Mouse (Mus musculus) embryonic stem cell, embryonic (primary cell): Measurements from ENCODE around the gene Tm7sf2.

Experiments used
- CTCF ChIA-PET, 4 experiments: fragments of 300-600 bp in 2 of 4; fragments of 350-600 bp in 2 of 4; sonication (Branson Sonifier 250); formaldehyde crosslinking; loops; one replicate each; lab custom pipeline; 2022; ENCODE audit warnings: inconsistent platforms in 2 of 4; lab: Charles Lee
- POLR2A ChIA-PET, 4 experiments: fragments of 300-600 bp in 2 of 4; fragments of 350-600 bp in 2 of 4; sonication (Branson Sonifier 250); formaldehyde crosslinking; loops; one replicate each; lab custom pipeline; 2022; ENCODE audit warnings: antibody characterized with exemption in 4 of 4, inconsistent platforms in 1 of 4; lab: Charles Lee

The Tm7sf2 gene

DNA sequence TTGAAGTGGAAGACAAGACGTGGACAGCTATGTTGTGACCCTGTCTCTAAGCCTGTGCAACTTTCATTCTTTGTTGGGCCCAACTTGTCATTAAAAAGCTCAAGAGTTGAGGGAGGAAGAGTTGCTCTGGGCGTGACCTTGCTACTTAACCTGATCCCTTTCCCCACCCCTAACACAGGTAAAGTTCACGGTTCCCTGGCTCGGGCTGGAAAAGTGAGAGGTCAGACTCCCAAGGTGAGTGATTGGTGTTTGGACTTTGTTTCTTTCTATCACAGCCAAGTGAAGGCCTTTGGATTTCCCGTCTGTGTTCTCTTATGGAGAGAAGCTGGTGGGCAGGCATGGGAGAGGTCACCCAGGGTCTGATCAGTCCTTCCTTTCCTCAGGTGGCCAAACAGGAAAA lies 9.2 kb downstream of the Tm7sf2 start:
- ChIA-PET POLR2A (interaction anchor here in 3 of 4 experiments (0.6 to 47.9 kb wide), 28 partner anchors 0 to 549 kb away, joined by 3 to 1520 read pairs (median 4); partner anchors contain the start of genes Cdca5 (in 3 of the 3), Syvn1 (in 3 of the 3), Zfpl1 (in 3 of the 3) and Gm28374 (in 2 of the 3)), CTCF (interaction anchor here in 2 of 4 experiments (0.6 to 1.4 kb wide), 3 partner anchors 8 to 272 kb away, joined by 3 to 10 read pairs (median 3); partner anchors contain the start of gene Tm7sf2 (in 1 of the 2))

DNA sequence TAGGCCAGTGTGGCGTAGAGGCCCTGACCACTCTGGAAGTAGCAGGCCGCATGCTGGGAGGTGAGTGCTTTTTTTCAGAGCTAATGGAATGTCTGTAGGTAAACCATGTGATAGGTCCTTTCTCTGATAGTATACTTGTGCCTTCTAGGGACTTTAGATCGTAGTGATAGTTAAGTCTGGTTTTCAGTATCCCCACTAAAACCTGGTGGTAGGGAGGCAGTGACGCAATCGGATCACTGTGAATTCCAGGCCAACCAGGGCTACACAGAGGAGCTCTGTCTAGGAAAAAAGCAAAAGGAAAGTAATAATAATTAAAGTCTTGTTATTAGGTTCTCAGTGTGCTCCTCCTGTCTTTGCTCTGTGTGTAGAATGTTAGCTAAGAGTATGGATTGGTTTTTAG lies 9.7 kb downstream of the Tm7sf2 start:
- ChIA-PET POLR2A (interaction anchor here in 3 of 4 experiments (0.6 to 47.9 kb wide), 28 partner anchors 0 to 548 kb away, joined by 3 to 1520 read pairs (median 4); partner anchors contain the start of genes Cdca5 (in 3 of the 3), Zfpl1 (in 3 of the 3), Gm28374 (in 2 of the 3) and Syvn1 (in 2 of the 3)), CTCF (interaction anchor here in 1 of 4 experiments (0.9 to 1.4 kb wide), 2 partner anchors 9 to 272 kb away, joined by 3 to 10 read pairs; partner anchors contain the start of gene Tm7sf2)

DNA sequence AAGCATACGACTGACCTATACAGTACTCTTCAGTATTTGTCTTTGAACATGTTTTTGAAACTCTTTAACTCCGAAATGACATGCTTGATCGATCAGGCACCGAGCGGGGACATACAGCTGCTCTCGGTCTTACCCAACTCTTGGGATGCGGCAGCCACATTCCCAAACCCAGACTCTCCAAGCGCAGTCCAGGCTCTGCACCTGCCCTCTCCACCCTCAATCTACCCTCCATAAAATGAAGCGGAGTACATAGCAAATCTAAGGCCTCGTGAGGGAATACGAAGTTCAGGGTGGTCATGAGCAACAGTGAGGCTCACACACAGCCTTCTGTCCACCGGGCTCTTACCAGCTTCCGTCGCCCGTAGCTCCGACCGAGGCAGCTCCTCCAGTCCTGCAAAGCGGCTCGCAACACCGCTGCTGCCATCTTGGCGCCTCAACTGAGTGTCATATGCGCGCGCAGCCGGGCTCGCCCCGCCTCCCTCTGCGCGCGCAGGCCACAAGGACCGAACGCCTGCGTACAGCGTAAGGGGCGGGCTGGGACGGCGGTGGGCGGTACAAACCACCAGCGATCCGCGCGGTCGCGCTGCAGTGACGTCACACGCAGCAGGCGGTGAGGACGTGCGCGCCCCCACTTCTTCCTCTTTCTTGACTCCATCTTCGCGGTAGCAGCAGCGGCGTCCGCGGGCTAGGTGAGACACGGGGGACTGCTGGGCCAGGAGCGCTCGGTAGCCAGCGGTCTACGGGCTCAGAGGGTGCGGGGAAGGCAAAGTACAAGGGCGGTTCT lies 10.7 kb downstream of the Tm7sf2 start, which contains the start of the genes Mrpl49 and Fau:
Gene Mrpl49 (minus strand): TSS at position 473 of the 784 bp plus-strand sequence.
Gene Fau (plus strand): TSS at position 532 of the 784 bp plus-strand sequence.
- ChIA-PET CTCF (interaction anchor here in 2 of 4 experiments (0.6 to 0.9 kb wide), 3 partner anchors 14 to 271 kb away, joined by 3 to 4 read pairs (median 3); no protein-coding TSS in a partner anchor), POLR2A (interaction anchor here (0.5 to 47.9 kb wide), 45 partner anchors 1 to 568 kb away, joined by 3 to 1520 read pairs (median 4); partner anchors contain the start of genes Cdca5 (in 3 of the 4), Syvn1 (in 3 of the 4), Zfpl1 (in 3 of the 4) and Gm28374 (in 2 of the 4))

DNA sequence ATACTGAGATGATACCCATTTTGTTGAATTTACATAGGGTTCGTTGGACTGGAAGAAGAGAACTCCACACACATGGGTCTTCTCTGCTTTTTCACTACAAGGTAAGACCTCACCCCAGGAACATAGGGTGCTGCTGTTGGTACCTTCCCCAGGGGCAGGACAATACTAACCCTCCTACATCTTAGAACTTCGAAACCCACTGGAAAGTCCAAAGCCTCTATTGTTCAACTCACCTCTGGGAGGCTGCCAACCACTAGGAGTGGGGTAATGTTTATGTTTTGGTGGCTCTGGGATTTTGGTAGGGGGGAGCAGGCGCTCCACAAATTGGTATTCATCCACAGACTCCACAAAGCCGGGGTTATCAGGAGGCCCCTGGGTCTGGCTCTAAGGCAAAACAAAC lies 11.5 kb downstream of the Tm7sf2 start:
- CTCF ChIA-PET: interaction anchor here in 1 of 4 experiments (0.6 kb wide), 2 partner anchors 179 to 544 kb away, joined by 4 to 5 read pairs; no protein-coding TSS in a partner anchor

DNA sequence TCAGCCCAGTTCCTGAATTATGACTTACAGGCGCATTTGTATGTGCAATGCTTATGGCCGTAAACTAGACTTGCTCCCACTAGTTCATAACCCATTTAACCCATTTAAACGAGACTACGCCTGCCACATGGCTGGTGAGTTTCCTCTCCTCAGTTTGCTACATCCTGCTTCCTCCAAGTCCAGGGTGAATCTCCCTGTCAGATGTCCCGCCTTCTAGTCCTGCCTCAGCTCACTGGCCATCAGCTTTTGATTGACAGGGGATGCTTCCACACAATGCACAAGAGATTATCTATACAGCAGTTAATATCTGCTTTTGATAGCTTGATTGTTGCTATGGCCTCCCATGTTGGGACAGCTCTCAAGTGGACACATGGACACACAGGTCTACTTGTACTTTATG lies 13.9 kb downstream of the Tm7sf2 start:
- ChIA-PET POLR2A (interaction anchor here in 3 of 4 experiments (0.5 to 47.9 kb wide), 22 partner anchors 6 to 391 kb away, joined by 3 to 1520 read pairs (median 4); partner anchors contain the start of genes Cdca5 (in 3 of the 3), Tm7sf2 (in 3 of the 3), Zfpl1 (in 3 of the 3) and Gm28374 (in 2 of the 3)), CTCF (interaction anchor here in 2 of 4 experiments (0.8 to 1.6 kb wide), 2 partner anchors 13 kb away, joined by 3 to 8 read pairs; partner anchors contain the start of gene Tm7sf2 (in 1 of the 2))

More for the DNA sequence above, 11.5 kb downstream of the Tm7sf2 start:
- POLR2A ChIA-PET: interaction anchor here (0.6 to 47.9 kb wide), 31 partner anchors 2 to 527 kb away, joined by 3 to 1520 read pairs (median 4); partner anchors contain the start of genes Cdca5 (in 3 of the 4), Zfpl1 (in 3 of the 4), Gm28374 (in 2 of the 4) and Snx15 (in 2 of the 4)

DNA sequence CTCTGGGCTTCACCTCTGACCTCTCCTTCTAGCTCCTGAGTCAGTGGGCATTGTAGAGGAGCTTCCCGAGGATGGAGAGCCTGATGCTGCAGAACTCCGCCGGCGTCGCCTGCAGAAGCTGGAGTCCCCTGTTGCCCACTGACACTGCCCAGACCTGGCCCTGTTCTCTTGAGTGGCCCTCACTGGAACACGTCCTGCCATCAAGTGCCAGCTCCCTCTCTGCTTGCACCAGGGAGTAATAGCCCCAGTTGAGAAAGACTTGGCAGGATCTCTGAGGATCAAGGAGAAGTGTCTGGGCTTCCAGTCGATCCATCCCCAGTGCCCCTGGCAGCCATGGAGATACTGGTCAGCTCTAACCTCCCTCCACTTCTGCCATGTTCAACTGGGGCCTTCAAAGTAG lies 15.7 kb downstream of the Tm7sf2 start:
- POLR2A ChIA-PET: interaction anchor here in 3 of 4 experiments (0.6 to 47.9 kb wide), 36 partner anchors 8 to 248 kb away, joined by 3 to 1520 read pairs (median 4); partner anchors contain the start of genes Cdca5 (in 3 of the 3), Tm7sf2 (in 3 of the 3), Vps51 (in 3 of the 3) and Gm28374 (in 2 of the 3)
- CTCF ChIA-PET: interaction anchor here in 2 of 4 experiments (0.9 to 1.7 kb wide), 2 partner anchors 14 to 179 kb away, joined by 3 to 6 read pairs; no protein-coding TSS in a partner anchor

DNA sequence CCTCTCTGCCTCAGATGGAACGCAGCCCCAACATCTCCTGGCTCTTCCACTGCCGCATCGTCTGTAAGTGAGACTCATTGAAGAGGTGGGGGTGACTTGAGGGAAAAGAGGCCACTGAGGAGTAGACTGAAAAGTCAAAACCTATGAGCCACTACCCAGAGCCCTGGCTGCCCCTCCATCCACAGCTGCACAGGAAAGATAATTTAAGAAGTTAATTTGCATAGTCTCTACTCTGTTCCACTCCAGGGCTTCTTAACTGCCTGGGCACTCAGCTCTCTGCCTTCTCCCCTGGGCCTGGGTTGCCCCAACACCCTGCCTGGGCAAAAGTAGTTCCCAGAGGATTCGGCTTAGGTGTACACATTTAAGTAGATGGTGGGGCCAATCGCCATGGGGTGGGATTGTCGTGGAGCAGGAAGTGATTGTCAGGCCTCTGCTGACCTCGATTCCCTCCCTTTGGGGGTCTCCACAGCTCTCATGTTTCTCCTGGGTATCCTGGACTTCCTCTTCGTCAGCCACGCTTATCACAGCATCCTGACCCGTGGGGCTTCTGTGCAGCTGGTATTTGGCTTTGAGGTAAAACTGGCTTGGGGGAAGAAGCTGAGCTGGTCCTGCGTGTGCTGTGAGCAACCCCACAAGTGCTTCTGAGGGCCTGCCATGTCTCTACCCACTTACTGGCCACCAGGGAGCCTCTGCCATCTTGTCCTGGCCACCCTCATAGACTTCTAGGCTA lies 19.3 kb downstream of the Tm7sf2 start:
- ChIA-PET CTCF (interaction anchor here in 1 of 4 experiments (0.5 kb wide), 1 partner anchor 41 kb away, joined by 5 read pairs; no protein-coding TSS in a partner anchor), POLR2A (interaction anchor here in 3 of 4 experiments (0.6 to 47.9 kb wide), 6 partner anchors 27 to 486 kb away, joined by 3 to 1520 read pairs (median 14); partner anchors contain the start of genes Cdca5 (in 2 of the 3), Gm28374 (in 2 of the 3), Tm7sf2 (in 2 of the 3) and Tmem262 (in 2 of the 3))

DNA sequence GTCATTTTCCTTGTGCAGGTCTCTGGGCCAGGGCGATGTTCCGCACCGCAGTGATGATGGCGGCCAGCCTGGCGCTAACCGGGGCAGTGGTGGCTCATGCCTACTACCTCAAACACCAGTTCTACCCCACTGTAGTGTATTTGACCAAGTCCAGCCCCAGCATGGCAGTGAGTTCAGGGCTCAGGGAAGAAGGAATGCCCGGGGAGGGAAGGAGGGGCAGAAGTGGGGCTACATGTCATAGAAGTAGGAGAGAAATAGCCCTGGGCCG lies 20.3 kb downstream of the Tm7sf2 start:
- CTCF ChIA-PET: no interaction called here
- POLR2A ChIA-PET: interaction anchor here in 3 of 4 experiments (0.7 to 47.9 kb wide), 7 partner anchors 10 to 104 kb away, joined by 3 to 1520 read pairs (median 17); partner anchors contain the start of genes Cdca5 (in 2 of the 3), Fau (in 2 of the 3), Mrpl49 (in 2 of the 3) and Zfpl1 (in 2 of the 3)

DNA sequence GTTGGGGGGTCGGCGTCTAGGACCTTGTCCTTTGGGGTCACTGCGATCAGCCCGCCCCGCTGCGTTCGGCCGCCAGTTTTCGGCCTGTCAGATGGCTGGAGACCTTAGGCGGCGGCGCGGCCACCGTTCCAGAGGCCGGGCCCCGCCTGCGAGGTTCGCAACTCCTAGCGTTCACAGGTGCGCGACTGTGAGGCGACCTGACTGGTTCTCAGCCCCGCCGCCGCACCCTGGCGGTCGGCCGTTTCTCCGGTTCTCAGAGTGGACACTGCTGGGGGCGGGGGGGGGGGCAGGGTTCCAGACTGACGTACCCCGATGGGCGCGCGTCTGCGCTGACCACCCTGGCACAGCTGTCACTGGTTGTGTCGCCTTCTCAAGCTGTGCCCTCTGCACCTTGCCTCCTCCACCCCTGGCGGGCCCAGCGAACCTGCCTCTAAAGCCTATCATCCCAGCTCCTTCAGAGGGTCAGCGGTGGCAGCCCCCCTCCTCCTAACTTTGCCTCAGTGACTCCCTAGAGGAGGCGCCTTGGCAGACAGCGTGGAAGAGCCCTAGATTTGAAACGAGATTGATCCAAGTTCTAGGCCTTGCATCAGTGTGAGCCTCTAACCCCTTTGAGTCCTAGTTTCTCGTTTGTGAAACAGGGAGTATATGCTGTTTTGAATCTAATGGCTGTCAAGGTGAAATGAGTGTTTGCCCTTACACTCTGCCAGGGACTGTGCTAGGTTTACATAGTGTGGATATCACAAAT lies 20.8 kb downstream of the Tm7sf2 start:
- POLR2A ChIA-PET: interaction anchor here (0.7 to 47.9 kb wide), 30 partner anchors 7 to 557 kb away, joined by 3 to 1520 read pairs (median 8); partner anchors contain the start of genes Znhit2 (in 3 of the 4), Cdca5 (in 2 of the 4), Fau (in 2 of the 4) and Mrpl49 (in 2 of the 4)
- CTCF ChIA-PET: interaction anchor here in 3 of 4 experiments (0.6 to 2.1 kb wide), 3 partner anchors 40 to 287 kb away, joined by 4 to 12 read pairs (median 4); no protein-coding TSS in a partner anchor

DNA sequence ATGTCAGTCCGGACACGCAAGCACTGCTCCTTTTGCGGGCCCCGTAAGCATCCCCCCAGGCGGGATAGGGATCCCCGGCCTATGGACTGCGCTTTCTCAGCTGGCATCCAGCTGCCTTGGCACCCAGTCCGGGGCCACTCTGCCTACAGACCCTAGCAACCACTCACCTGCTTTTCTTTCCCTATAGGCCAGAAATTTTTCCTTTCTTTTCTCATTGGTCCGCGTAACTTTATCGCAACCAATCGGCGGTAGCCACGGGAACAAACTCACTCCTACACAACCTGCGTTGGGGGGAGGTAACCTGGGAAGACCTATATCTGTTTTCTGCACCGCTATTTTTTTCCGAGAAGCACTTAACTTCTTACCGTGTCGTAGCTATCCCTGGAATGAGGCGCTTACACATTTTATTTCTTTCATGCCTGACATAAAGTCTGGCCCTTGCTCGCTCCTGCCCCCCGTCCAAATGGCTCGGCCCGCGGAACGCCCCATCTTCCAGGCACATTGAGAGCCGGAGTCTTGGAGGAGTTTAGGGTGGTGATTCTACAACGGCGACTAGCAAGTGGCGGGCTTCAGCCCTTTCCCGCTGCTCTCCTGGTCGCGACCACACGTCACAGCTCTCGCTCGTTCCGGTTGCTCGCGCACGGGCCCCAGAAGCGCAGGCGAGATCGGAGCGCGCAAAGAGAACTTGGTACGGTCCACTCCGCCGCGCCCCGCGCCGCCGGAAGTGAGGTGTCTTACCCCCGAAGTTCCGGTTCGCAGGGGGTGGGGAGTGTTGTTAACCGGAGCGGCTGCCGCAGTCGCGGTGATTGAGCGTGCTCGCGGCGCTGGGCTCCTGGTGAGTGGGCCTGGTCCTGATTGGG lies 21.6 kb downstream of the Tm7sf2 start, which contains the start of gene Syvn1:
Gene Syvn1 (plus strand): TSS at position 283 of the 860 bp plus-strand sequence.
- CTCF ChIA-PET: interaction anchor here in 3 of 4 experiments (0.6 to 2.1 kb wide), 25 partner anchors 9 to 541 kb away, joined by 3 to 12 read pairs (median 4); partner anchors contain the start of genes Arl2 (in 1 of the 3), Capn1 (in 1 of the 3), Pola2 (in 1 of the 3) and Tm7sf2 (in 1 of the 3)
- POLR2A ChIA-PET: interaction anchor here (0.6 to 47.9 kb wide), 94 partner anchors 8 to 623 kb away, joined by 3 to 1520 read pairs (median 4); partner anchors contain the start of genes Capn1 (in 4 of the 4), Fau (in 3 of the 4), Mrpl49 (in 3 of the 4) and Pola2 (in 3 of the 4)

DNA sequence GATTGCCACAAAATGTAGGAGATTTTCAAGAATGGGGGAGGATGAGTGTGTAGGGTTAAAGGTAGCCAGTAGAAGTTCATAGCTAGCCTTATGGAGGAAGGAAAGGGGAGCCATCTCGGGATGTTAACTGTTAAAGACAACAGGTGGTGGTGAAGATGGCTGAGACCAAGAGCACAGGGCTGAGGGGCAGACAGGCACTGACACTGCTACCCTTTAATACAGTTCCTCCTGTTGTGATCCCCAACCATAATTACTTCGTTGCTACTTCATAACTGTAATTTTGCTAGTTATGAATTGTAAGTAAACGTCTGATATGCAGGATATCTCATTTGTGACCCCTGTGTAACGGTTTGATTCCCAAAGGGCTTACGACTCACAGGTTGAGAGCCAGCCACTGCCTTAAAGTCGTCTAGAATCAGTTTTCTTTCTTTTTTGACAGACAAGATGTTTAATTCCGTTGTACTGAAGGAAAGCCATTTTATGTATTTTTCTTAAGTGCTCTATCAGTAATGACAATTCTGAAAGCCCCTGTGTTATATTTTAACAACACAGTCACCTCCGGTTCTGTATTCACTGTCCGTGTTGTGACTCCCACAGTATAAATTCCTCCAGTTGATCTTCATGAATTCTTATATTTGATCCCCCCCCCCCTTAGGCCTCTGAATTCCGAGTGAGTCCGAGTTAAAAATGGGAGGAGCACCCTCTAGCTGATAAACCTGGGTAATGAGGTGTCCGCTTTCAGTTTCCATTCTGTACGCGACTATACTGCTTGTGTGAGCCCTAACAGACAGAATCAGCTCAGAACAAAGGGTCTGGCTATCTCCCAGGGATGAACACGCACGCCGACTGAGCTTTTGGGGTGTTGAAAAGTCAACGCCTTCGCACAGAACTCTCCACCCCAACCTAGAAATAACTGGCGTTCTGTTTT lies 22.5 kb downstream of the Tm7sf2 start:
- POLR2A ChIA-PET: interaction anchor here (0.6 to 47.9 kb wide), 91 partner anchors 9 to 622 kb away, joined by 3 to 1520 read pairs (median 5); partner anchors contain the start of genes Capn1 (in 4 of the 4), Fau (in 3 of the 4), Mrpl49 (in 3 of the 4) and Pola2 (in 3 of the 4)

DNA sequence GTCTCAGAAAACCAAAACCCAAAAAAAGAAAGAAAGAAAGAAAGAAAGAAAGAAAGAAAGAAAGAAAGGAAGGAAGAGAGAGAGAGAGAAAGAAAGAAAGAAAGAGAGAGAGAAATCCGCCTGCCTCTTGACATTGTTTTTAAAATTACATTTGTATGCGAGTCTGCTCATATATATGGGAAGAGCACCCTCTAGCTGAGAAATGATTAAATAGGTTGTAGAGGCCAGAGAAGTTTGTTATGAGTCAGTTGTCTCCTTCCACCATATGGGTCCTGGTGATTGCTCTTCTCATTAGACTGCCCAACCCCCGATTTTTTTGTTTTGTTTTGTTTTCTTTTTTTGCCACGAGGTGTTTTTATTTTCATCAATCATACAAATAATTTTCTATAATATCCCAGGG lies 24.1 kb downstream of the Tm7sf2 start:
- POLR2A ChIA-PET: interaction anchor here in 3 of 4 experiments (0.7 to 47.9 kb wide), 11 partner anchors 11 to 241 kb away, joined by 3 to 1520 read pairs (median 5); partner anchors contain the start of genes Cdca5 (in 2 of the 3), Fau (in 2 of the 3), Mrpl49 (in 2 of the 3) and Tm7sf2 (in 2 of the 3)
- CTCF ChIA-PET: interaction anchor here (0.5 to 1.7 kb wide), 10 partner anchors 14 to 257 kb away, joined by 3 to 6 read pairs (median 4); partner anchors contain the start of genes Capn1 (in 1 of the 4), Cdca5 (in 1 of the 4), Pola2 (in 1 of the 4) and Zfpl1 (in 1 of the 4)

More for the DNA sequence above, 22.5 kb downstream of the Tm7sf2 start:
- CTCF ChIA-PET: interaction anchor here (0.6 to 2.1 kb wide), 29 partner anchors 8 to 542 kb away, joined by 3 to 12 read pairs (median 4); partner anchors contain the start of genes Arl2 (in 1 of the 4), Capn1 (in 1 of the 4), Cdca5 (in 1 of the 4) and Pola2 (in 1 of the 4)

DNA sequence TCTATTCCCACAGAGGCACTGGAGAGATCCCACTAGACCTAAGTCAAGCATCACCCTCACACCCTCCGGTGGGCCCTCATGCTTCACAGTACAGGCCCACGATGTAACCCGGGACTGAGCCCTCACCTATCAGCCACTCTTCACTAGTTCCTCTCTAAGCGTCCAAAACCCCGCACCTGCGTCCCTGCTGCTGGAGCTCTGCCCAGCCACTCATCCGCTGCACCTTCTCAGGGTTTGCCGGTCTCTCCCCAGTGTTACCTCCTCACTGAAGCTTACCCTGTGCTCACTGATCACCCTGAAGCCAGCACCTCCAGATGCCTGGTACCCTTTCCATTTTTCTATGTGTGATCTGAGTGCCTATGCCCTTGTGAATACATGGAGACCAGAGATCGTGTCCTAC lies 25.9 kb downstream of the Tm7sf2 start:
- ChIA-PET POLR2A (interaction anchor here (0.5 to 47.9 kb wide), 22 partner anchors 11 to 291 kb away, joined by 3 to 1520 read pairs (median 3); partner anchors contain the start of genes Capn1 (in 3 of the 4), Cdca5 (in 2 of the 4), Fau (in 2 of the 4) and Mrpl49 (in 2 of the 4)), CTCF (interaction anchor here in 2 of 4 experiments (0.6 to 2.1 kb wide), 5 partner anchors 24 to 255 kb away, joined by 3 to 6 read pairs (median 3); partner anchors contain the start of genes Majin (in 1 of the 2) and Tm7sf2 (in 1 of the 2))
